Mouse (Mus musculus): ENCODE results near the gene Galnt2. TPM values are rescaled to one million over a fixed set of nuclear protein-coding genes. Genes with fewer than 3 reads are reported as not detected.

Galnt2 gene
- total and polyA plus RNA-seq, 3 experiments: 18.6 to 27.3 (median 23.6) TPM

GRCm38 (mm10) chr8:124253939-124254338 is 22.7 kb downstream of the Galnt2 start:
- H3K4me1 ChIP-seq (ENCODE audit: control insufficient read depth in 1 of 2, insufficient read depth in 2 of 2): peaks cover 8 to 46% of the 10 kb centered on the region in 2 experiments
- in situ Hi-C loops (cut with MboI; ENCODE audit: low pct_ligation_motif_present, low pct_unique_long_range_greater_than_20kb, low sequenced_read_pairs) (no loop called here), dilution Hi-C loops (cut with MboI; ENCODE audit: extremely low pct_ligation_motif_present, extremely low pct_unique_long_range_greater_than_20kb, low sequenced_read_pairs) (no loop called here)

GRCm38 (mm10) chr8:124256841-124257240 is 25.6 kb downstream of the Galnt2 start:
- TF ChIP-seq TCF12 (IDR thresholded peaks at IDR 0.05; ENCODE audit: low read depth, low read length) (no peak), RAD21 (IDR thresholded peaks at IDR 0.05; ENCODE audit: low read depth, low read length) (no peak), MAFK (IDR thresholded peaks at IDR 0.05; ENCODE audit: insufficient replicate concordance, low read length) (no peak), USF1 (IDR thresholded peaks at IDR 0.05; ENCODE audit: low read depth, low read length) (no peak), RCOR1 (conservative IDR thresholded peaks at IDR 0.05; ENCODE audit: low read depth, low read length) (no peak), NELFE (IDR thresholded peaks at IDR 0.05; ENCODE audit: low read depth, low read length) (no peak), SIN3A (IDR thresholded peaks at IDR 0.05; ENCODE audit: low read length) (no peak)
- H3K4me3 ChIP-seq (replicated peaks in 1 of 3; ENCODE audit: low read depth in 2 of 3, low read length in 2 of 3, poor library complexity in 1 of 3): no peak overlapping the region
- dilution Hi-C loops (cut with MboI; ENCODE audit: extremely low pct_ligation_motif_present, extremely low pct_unique_long_range_greater_than_20kb, low sequenced_read_pairs) (no loop called here), in situ Hi-C loops (cut with MboI; ENCODE audit: low pct_ligation_motif_present, low pct_unique_long_range_greater_than_20kb, low sequenced_read_pairs) (no loop called here)
- H3K27me3 ChIP-seq (replicated peaks): no peaks in the 10 kb centered on the region
- peaks cover 27 to 64% of the 10 kb centered on the region in 2 experiments for H3K4me1 ChIP-seq (ENCODE audit: control insufficient read depth in 1 of 2, insufficient read depth in 2 of 2)
- no peaks in the 10 kb centered on the region; the same call in 1 of the 2 replicates for H3K79me2 ChIP-seq (replicated peaks; ENCODE audit: control insufficient read depth, extremely low read depth, insufficient read depth, poor library complexity, severe bottlenecking)
- peaks cover 10% of the 10 kb centered on the region for H3K9me3 ChIP-seq (replicated peaks; ENCODE audit: low read length)
- no peak for DNase-seq (ENCODE audit: extremely low read depth)
- peaks cover 0 to 43% of the 10 kb centered on the region in 2 experiments for H3K36me3 ChIP-seq (replicated peaks in 1 of 2; ENCODE audit: control insufficient read depth in 1 of 2, insufficient read depth in 1 of 2, low read length in 1 of 2)
- H3K9ac ChIP-seq (ENCODE audit: insufficient read depth, low read depth): no peak overlapping the region
- no peak overlapping the region for H3K27ac ChIP-seq (ENCODE audit: insufficient read depth, low read depth)
- no peak overlapping the region for H3K4me2 ChIP-seq (ENCODE audit: insufficient read depth, low read depth, poor library complexity, severe bottlenecking)

More at GRCm38 (mm10) chr8:124253939-124254338, 22.7 kb downstream of the Galnt2 start:
- no peak for TF ChIP-seq JUN (IDR thresholded peaks at IDR 0.05; ENCODE audit: insufficient read depth, low read depth, low read length)
- TF ChIP-seq RAD21 (IDR thresholded peaks at IDR 0.05; ENCODE audit: low read depth, low read length): no peak
- TF ChIP-seq CTCF (conservative IDR thresholded peaks at IDR 0.05 in 1 of 2, IDR thresholded peaks at IDR 0.05 in 1 of 2; ENCODE audit: low read depth in 2 of 2, low read length in 2 of 2): no peak
- TF ChIP-seq NRF1 (IDR thresholded peaks at IDR 0.05; ENCODE audit: low read depth, low read length): no peak
- no peak for TF ChIP-seq HCFC1 (IDR thresholded peaks at IDR 0.05; ENCODE audit: low read depth, low read length)
- no peak for TF ChIP-seq PAX5 (IDR thresholded peaks at IDR 0.05; ENCODE audit: low read length)
- TF ChIP-seq ZKSCAN1 (IDR thresholded peaks at IDR 0.05; ENCODE audit: borderline replicate concordance, low read depth, low read length): no peak
- no peak for TF ChIP-seq ZC3H11A (IDR thresholded peaks at IDR 0.05; ENCODE audit: low read depth, low read length)
- TF ChIP-seq GABPA (IDR thresholded peaks at IDR 0.05; ENCODE audit: insufficient replicate concordance, low read depth, low read length): no peak
- TF ChIP-seq BHLHE40 (IDR thresholded peaks at IDR 0.05; ENCODE audit: low read depth, low read length): no peak
- no peak for TF ChIP-seq NELFE (IDR thresholded peaks at IDR 0.05; ENCODE audit: low read depth, low read length)
- TF ChIP-seq ZMIZ1 (IDR thresholded peaks at IDR 0.05; ENCODE audit: low read depth, low read length): no peak
- TF ChIP-seq POLR2AphosphoS2 (IDR thresholded peaks at IDR 0.05; ENCODE audit: low read depth, low read length): no peak
- TF ChIP-seq KAT2A (IDR thresholded peaks at IDR 0.05; ENCODE audit: insufficient replicate concordance, low read length): no peak
- no peak for TF ChIP-seq MAFK (IDR thresholded peaks at IDR 0.05; ENCODE audit: insufficient replicate concordance, low read length)
- no peak for TF ChIP-seq ETS1 (conservative IDR thresholded peaks at IDR 0.05; ENCODE audit: low read depth, low read length)
- TF ChIP-seq CHD1 (IDR thresholded peaks at IDR 0.05; ENCODE audit: low read depth, low read length): no peak
- Histone ChIP-seq H3K9ac (ENCODE audit: insufficient read depth, low read depth) (no peak overlapping the region), H3K4me3 (replicated peaks in 1 of 3; ENCODE audit: low read depth in 2 of 3, low read length in 2 of 3, poor library complexity in 1 of 3) (no peak overlapping the region), H3K79me2 (replicated peaks; ENCODE audit: control insufficient read depth, extremely low read depth, insufficient read depth, poor library complexity, severe bottlenecking) (no peaks in the 10 kb centered on the region; the same call in 1 of the 2 replicates), H3K27me3 (replicated peaks) (no peaks in the 10 kb centered on the region), H3K4me2 (ENCODE audit: insufficient read depth, low read depth, poor library complexity, severe bottlenecking) (no peak overlapping the region), H3K27ac (ENCODE audit: insufficient read depth, low read depth) (no peak overlapping the region), H3K9me3 (replicated peaks; ENCODE audit: low read length) (peaks cover 10% of the 10 kb centered on the region), H3K36me3 (replicated peaks in 1 of 2; ENCODE audit: control insufficient read depth in 1 of 2, insufficient read depth in 1 of 2, low read length in 1 of 2) (peaks cover 0 to 43% of the 10 kb centered on the region in 2 experiments)
- DNase-seq (ENCODE audit: extremely low read depth): no peak

Measured in CH12.LX (cell line).